Mouse (Mus musculus) bone marrow, adult 2 months (tissue): ENCODE results near the gene Hist2h3c1.

ENCODE experiments used
- CTCF ChIP-seq: fragments of 200-500 bp; IDR thresholded peaks from 2 replicates; pipeline ENCODE4 v1.5.1; 2011; ENCODE audit warnings: low read length, control low read depth; ENCODE audit not compliant: control insufficient read depth, insufficient read depth
- POLR2A ChIP-seq: fragments of 200-500 bp; IDR thresholded peaks from 2 replicates; pipeline ENCODE4 v1.6.1; 2011; ENCODE audit warnings: low read depth, mild to moderate bottlenecking, control low read depth, low read length, borderline replicate concordance; ENCODE audit not compliant: control insufficient read depth

DNA sequence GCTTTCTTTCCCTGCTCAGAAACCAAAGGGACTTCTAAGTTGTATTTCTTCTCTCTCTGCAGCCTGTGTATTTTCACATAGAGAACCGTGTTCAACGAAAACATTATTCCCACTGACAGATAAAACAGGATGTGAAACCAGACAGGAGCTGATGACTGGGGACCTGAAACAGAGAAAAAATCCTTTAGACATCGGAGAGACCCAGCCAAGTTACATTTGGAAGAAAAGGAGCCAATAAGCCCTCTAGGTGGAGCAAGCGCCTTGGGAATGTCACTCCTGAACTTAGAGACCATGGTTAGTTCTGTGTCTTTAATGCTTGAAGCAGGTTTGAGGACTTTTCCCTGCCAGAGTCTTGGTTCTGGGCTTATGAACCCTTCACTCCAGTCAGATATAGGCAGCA, 38.0 kb downstream of the Hist2h3c1 start:
- TF ChIP-seq CTCF (no peak), POLR2A (no peak)
